Mouse (Mus musculus): ENCODE results near the gene Acacb. TPM values are rescaled to one million over a fixed set of nuclear protein-coding genes. Genes with fewer than 3 reads are reported as not detected.
A peak's percentile ranks its signal among the peaks of the same experiment; 100 is the strongest.

Acacb gene
- polyA plus RNA-seq, 1 experiment = 0.84 TPM

GRCm38 (mm10) chr5:114129550-114130210 lies 16.7 kb upstream of the Acacb start:
- Histone ChIP-seq H3ac (ENCODE audit: control insufficient read depth, insufficient read length) (peak overlapping the region; percentile 25), H3K79me2 (ENCODE audit: control insufficient read depth, insufficient read depth) (no peaks in the 10 kb centered on the region), H3K4me3 (no peak overlapping the region), H3K27me3 (ENCODE audit: control insufficient read depth, insufficient read depth, insufficient read length) (no peaks in the 10 kb centered on the region), H3K4me2 (ENCODE audit: low read depth) (peak overlapping the region; percentile 77), H3K36me3 (ENCODE audit: control insufficient read depth, insufficient read depth) (no peaks in the 10 kb centered on the region)
- TF ChIP-seq MYOD1 (IDR thresholded peaks at IDR 0.05; ENCODE audit: control insufficient read depth in 1 of 3, insufficient read length in 2 of 3, low read depth in 2 of 3) (no peak), MYOG (IDR thresholded peaks at IDR 0.05; ENCODE audit: control insufficient read depth in 1 of 3, insufficient read depth in 1 of 3, insufficient read length in 2 of 3, low read depth in 2 of 3) (no peak), REST (IDR thresholded peaks at IDR 0.05; ENCODE audit: insufficient read depth, insufficient read length) (no peak), POLR2AphosphoS2 (IDR thresholded peaks at IDR 0.05; ENCODE audit: insufficient read length, low read depth) (no peak), TCF3 (IDR thresholded peaks at IDR 0.05; ENCODE audit: insufficient read length, low read depth) (no peak), MAX (IDR thresholded peaks at IDR 0.05; ENCODE audit: low read depth) (no peak), CEBPB (IDR thresholded peaks at IDR 0.05; ENCODE audit: insufficient read depth, poor library complexity, severe bottlenecking) (no peak), POLR2A (IDR thresholded peaks at IDR 0.05; ENCODE audit: insufficient read length, low read depth) (no peak), E2F4 (IDR thresholded peaks at IDR 0.05; ENCODE audit: insufficient read depth) (no peak), SRF (IDR thresholded peaks at IDR 0.05; ENCODE audit: control insufficient read depth, insufficient read length, low read depth) (no peak), TCF12 (IDR thresholded peaks at IDR 0.05; ENCODE audit: insufficient read depth, poor library complexity, severe bottlenecking) (no peak), USF1 (IDR thresholded peaks at IDR 0.05; ENCODE audit: low read depth) (no peak)

GRCm38 (mm10) chr5:114130211-114130605 lies 16.1 kb upstream of the Acacb start, which contains the start of gene Ung:
Ung (plus strand) TSS chr5:114130386.
- TF ChIP-seq POLR2AphosphoS2 (IDR thresholded peaks at IDR 0.05; ENCODE audit: insufficient read length, low read depth) = no peak
- TF ChIP-seq POLR2A (IDR thresholded peaks at IDR 0.05; ENCODE audit: insufficient read length, low read depth) = no peak
- TF ChIP-seq MAX (IDR thresholded peaks at IDR 0.05; ENCODE audit: low read depth) = no peak
- Histone ChIP-seq H3K36me3 (ENCODE audit: control insufficient read depth, insufficient read depth) (no peaks in the 10 kb centered on the region), H3ac (ENCODE audit: control insufficient read depth, insufficient read length) (peak within 1 kb of the TSS; percentile 25), H3K79me2 (ENCODE audit: control insufficient read depth, insufficient read depth) (no peaks in the 10 kb centered on the region), H3K4me3 (peak within 1 kb of the TSS; percentile 19), H3K27me3 (ENCODE audit: control insufficient read depth, insufficient read depth, insufficient read length) (no peaks in the 10 kb centered on the region), H3K4me2 (ENCODE audit: low read depth) (peak within 1 kb of the TSS; percentile 92)

DNA sequence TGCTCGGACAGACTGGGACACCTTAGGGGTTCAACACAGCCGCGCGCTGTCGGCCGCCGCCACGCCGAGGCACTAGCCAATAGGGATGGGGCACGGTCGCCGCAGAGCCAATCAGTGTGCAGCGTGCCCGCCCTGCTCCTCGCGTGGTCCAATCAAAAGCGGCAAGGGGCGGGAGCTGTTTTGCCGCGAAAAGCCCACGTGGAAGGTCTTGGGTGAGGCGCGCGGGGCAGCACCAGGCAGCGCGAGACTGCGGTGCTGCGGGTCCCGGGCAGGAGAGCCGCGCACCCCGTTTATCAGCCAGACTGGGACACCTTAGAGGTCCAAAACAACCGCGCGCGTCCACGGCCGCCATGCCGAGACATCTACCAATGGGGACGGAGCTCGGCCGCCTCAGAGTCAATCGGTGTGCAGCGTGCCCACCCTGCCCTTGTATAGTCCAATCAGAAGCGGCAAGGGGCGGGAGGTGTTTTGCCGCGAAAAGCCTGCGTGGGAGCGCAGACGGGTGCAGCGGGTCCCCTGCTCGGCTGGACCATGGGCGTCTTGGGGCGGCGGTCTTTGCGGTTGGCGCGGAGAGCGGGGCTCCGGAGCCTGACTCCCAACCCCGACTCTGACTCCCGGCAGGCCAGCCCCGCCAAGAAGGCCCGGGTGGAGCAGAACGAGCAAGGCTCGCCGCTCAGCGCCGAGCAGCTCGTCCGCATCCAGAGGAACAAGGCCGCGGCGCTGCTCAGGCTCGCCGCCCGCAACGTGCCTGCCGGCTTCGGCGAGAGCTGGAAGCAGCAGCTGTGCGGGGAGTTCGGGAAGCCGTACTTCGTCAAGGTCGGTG lies 15.4 kb upstream of the Acacb start:
- peak overlapping the region; percentile 25 for H3ac ChIP-seq (ENCODE audit: control insufficient read depth, insufficient read length)
- no peaks in the 10 kb centered on the region for H3K36me3 ChIP-seq (ENCODE audit: control insufficient read depth, insufficient read depth)
- H3K4me2 ChIP-seq (ENCODE audit: low read depth) = peak overlapping the region; percentile 92
- no peaks in the 10 kb centered on the region for H3K79me2 ChIP-seq (ENCODE audit: control insufficient read depth, insufficient read depth)
- no peak for TF ChIP-seq POLR2A (IDR thresholded peaks at IDR 0.05; ENCODE audit: insufficient read length, low read depth)
- TF ChIP-seq SRF (IDR thresholded peaks at IDR 0.05; ENCODE audit: control insufficient read depth, insufficient read length, low read depth) = no peak
- no peak for TF ChIP-seq REST (IDR thresholded peaks at IDR 0.05; ENCODE audit: insufficient read depth, insufficient read length)
- peak in 1 of 3 experiments; percentile 23 for TF ChIP-seq MYOG (IDR thresholded peaks at IDR 0.05; ENCODE audit: control insufficient read depth in 1 of 3, insufficient read depth in 1 of 3, insufficient read length in 2 of 3, low read depth in 2 of 3)
- no peak for TF ChIP-seq MYOD1 (IDR thresholded peaks at IDR 0.05; ENCODE audit: control insufficient read depth in 1 of 3, insufficient read length in 2 of 3, low read depth in 2 of 3)
- TF ChIP-seq USF1 (IDR thresholded peaks at IDR 0.05; ENCODE audit: low read depth) = no peak
- TF ChIP-seq MAX (IDR thresholded peaks at IDR 0.05; ENCODE audit: low read depth) = peak; percentile 75
- no peak for TF ChIP-seq TCF3 (IDR thresholded peaks at IDR 0.05; ENCODE audit: insufficient read length, low read depth)
- peak; percentile 70 for TF ChIP-seq E2F4 (IDR thresholded peaks at IDR 0.05; ENCODE audit: insufficient read depth)
- no peak for TF ChIP-seq TCF12 (IDR thresholded peaks at IDR 0.05; ENCODE audit: insufficient read depth, poor library complexity, severe bottlenecking)
- TF ChIP-seq POLR2AphosphoS2 (IDR thresholded peaks at IDR 0.05; ENCODE audit: insufficient read length, low read depth) = no peak
- no peak for TF ChIP-seq CEBPB (IDR thresholded peaks at IDR 0.05; ENCODE audit: insufficient read depth, poor library complexity, severe bottlenecking)
- H3K4me3 ChIP-seq = peak overlapping the region; percentile 19
- H3K27me3 ChIP-seq (ENCODE audit: control insufficient read depth, insufficient read depth, insufficient read length) = no peaks in the 10 kb centered on the region

DNA sequence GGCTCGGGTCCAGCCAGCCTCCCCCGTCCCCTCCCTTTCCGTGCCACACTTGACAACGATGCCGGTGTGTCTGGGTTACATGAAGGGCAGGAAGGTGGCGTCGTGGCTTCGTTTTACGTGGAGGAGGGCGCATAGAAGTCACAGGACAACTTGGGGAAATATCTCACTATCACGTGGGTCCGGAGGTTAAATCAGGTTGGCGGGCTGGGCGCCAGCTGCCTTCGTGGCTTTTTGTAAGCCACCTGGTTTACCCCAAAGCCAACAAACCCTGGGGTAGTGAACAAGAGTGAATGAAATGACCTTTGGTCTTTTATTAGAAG lies 14.9 kb upstream of the Acacb start:
- H3K36me3 ChIP-seq (ENCODE audit: control insufficient read depth, insufficient read depth) = no peaks in the 10 kb centered on the region
- no peak for TF ChIP-seq POLR2AphosphoS2 (IDR thresholded peaks at IDR 0.05; ENCODE audit: insufficient read length, low read depth)
- no peak for TF ChIP-seq CEBPB (IDR thresholded peaks at IDR 0.05; ENCODE audit: insufficient read depth, poor library complexity, severe bottlenecking)
- TF ChIP-seq SRF (IDR thresholded peaks at IDR 0.05; ENCODE audit: control insufficient read depth, insufficient read length, low read depth) = no peak
- TF ChIP-seq TCF12 (IDR thresholded peaks at IDR 0.05; ENCODE audit: insufficient read depth, poor library complexity, severe bottlenecking) = no peak
- TF ChIP-seq TCF3 (IDR thresholded peaks at IDR 0.05; ENCODE audit: insufficient read length, low read depth) = no peak
- no peak for TF ChIP-seq MYOG (IDR thresholded peaks at IDR 0.05; ENCODE audit: control insufficient read depth in 1 of 3, insufficient read depth in 1 of 3, insufficient read length in 2 of 3, low read depth in 2 of 3)
- TF ChIP-seq MAX (IDR thresholded peaks at IDR 0.05; ENCODE audit: low read depth) = no peak
- no peak for TF ChIP-seq MYOD1 (IDR thresholded peaks at IDR 0.05; ENCODE audit: control insufficient read depth in 1 of 3, insufficient read length in 2 of 3, low read depth in 2 of 3)
- TF ChIP-seq E2F4 (IDR thresholded peaks at IDR 0.05; ENCODE audit: insufficient read depth) = no peak
- peak overlapping the region; percentile 19 for H3K4me3 ChIP-seq
- H3K27me3 ChIP-seq (ENCODE audit: control insufficient read depth, insufficient read depth, insufficient read length) = no peaks in the 10 kb centered on the region
- no peaks in the 10 kb centered on the region for H3K79me2 ChIP-seq (ENCODE audit: control insufficient read depth, insufficient read depth)
- H3ac ChIP-seq (ENCODE audit: control insufficient read depth, insufficient read length) = peak overlapping the region; percentile 25
- peak overlapping the region; percentile 92 for H3K4me2 ChIP-seq (ENCODE audit: low read depth)
